Mouse (Mus musculus) heart, postnatal 0 days (tissue): ENCODE results near the gene Gm7233.
"Not testable (repeated sequence)": the region's sequence is repeated elsewhere in the genome, so short reads cannot be mapped to it uniquely, and the experiment has no call there.

Experiments used
- CTCF ChIP-seq: IDR thresholded peaks from 2 replicates; pipeline ENCODE4 v1.5.1; 2016; ENCODE audit warnings: antibody characterized with exemption, control low read depth, low read depth
- EP300 ChIP-seq: IDR thresholded peaks from 2 replicates; pipeline ENCODE4 v1.6.1; 2016; ENCODE audit warnings: antibody characterized with exemption, low read depth

DNA sequence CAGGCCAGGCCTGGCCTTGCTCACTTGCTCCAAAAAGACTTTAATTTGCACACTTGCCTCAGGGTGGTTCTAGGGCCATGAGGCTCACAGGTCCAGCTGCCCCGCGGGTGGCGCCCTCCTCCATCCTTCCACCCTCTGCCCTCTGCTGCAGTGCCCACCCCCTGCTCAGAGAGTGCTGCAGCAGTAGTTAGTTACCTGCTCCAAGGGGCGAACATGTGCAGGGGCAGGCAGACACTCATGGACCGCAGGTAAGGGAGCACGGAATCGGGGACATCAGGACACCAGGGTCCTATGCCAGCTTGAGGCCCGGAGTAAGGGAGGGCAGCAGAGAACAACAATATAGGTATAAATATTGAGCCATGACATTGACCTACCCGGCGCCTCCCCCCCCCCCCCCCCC is 11.7 kb upstream of the Gm7233 start:
- TF ChIP-seq CTCF, EP300: not testable (repeated sequence)
